Mouse (Mus musculus) urinary bladder, adult 2 months (tissue): ENCODE data around the gene Tmco4. TPM values are rescaled to one million over a fixed set of nuclear protein-coding genes. Genes with fewer than 3 reads are reported as not detected.

ENCODE experiments used
- DNase-seq: peaks from one replicate; pipeline ENCODE4 v3.0.0; 2022; ENCODE audit warnings: low spot score
- polyA plus RNA-seq: library from polyadenylated mRNA; depleted of rRNA; stranded (reverse); fragments of >200 nt; gene quantifications from 2 replicates; pipeline ENCODE4 v1.2.3, GENCODE M21; 2012

Tmco4 gene
- polyA plus RNA-seq, 1 experiment = 28.8 TPM

- no peak for DNase-seq
Observed at GRCm38 (mm10) chr4:139019413-139019812, 46.7 kb downstream of the Tmco4 start.

GRCm38 (mm10) chr4:139020385-139020784 lies 47.7 kb downstream of the Tmco4 start:
- no peak for DNase-seq

- no peak for DNase-seq
Observed at GRCm38 (mm10) chr4:139024379-139024778, 51.7 kb downstream of the Tmco4 start.

GRCm38 (mm10) chr4:139030675-139031074 lies 58.0 kb downstream of the Tmco4 start:
- no peak for DNase-seq

GRCm38 (mm10) chr4:139032521-139032920 lies 59.8 kb downstream of the Tmco4 start:
- DNase-seq = no peak

GRCm38 (mm10) chr4:139033263-139034009 lies 60.7 kb downstream of the Tmco4 start:
- no peak for DNase-seq

GRCm38 (mm10) chr4:139034010-139034367 lies 61.3 kb downstream of the Tmco4 start:
- DNase-seq = no peak

- no peak for DNase-seq
Observed at GRCm38 (mm10) chr4:139034540-139034939, 61.9 kb downstream of the Tmco4 start.

- no peak for DNase-seq
Observed at GRCm38 (mm10) chr4:139034942-139035341, 62.3 kb downstream of the Tmco4 start.

GRCm38 (mm10) chr4:139035799-139036198 lies 63.1 kb downstream of the Tmco4 start:
- DNase-seq = no peak

GRCm38 (mm10) chr4:139037795-139038607 lies 65.3 kb downstream of the Tmco4 start:
- DNase-seq = no peak

- no peak for DNase-seq
Observed at GRCm38 (mm10) chr4:139040084-139040839, 67.6 kb downstream of the Tmco4 start.

GRCm38 (mm10) chr4:139042611-139043010 lies 69.9 kb downstream of the Tmco4 start:
- no peak for DNase-seq

GRCm38 (mm10) chr4:139043600-139043999 lies 70.9 kb downstream of the Tmco4 start:
- no peak for DNase-seq

- DNase-seq = no peak
Observed at GRCm38 (mm10) chr4:139044566-139044965, 71.9 kb downstream of the Tmco4 start.

- DNase-seq = no peak
Observed at GRCm38 (mm10) chr4:139046354-139046753, 73.7 kb downstream of the Tmco4 start.

GRCm38 (mm10) chr4:139048518-139048917 lies 75.8 kb downstream of the Tmco4 start:
- DNase-seq = no peak

GRCm38 (mm10) chr4:139052796-139053195 lies 80.1 kb downstream of the Tmco4 start:
- DNase-seq = no peak

GRCm38 (mm10) chr4:139053391-139053790 lies 80.7 kb downstream of the Tmco4 start:
- DNase-seq = no peak

- DNase-seq = no peak
Observed at GRCm38 (mm10) chr4:139054300-139054923, 81.7 kb downstream of the Tmco4 start.

GRCm38 (mm10) chr4:139055336-139055735 lies 82.6 kb downstream of the Tmco4 start:
- no peak for DNase-seq

- DNase-seq = no peak
Observed at GRCm38 (mm10) chr4:139055744-139056143, 83.1 kb downstream of the Tmco4 start.
